Mouse (Mus musculus) spleen, embryonic (tissue): Measurements from ENCODE around the gene Mgat1.

ENCODE experiments used
- CTCF ChIA-PET: fragments of 350-600 bp; sonication (Branson Sonifier 250); formaldehyde crosslinking; loops from one replicate; lab custom pipeline; 2022; lab: Charles Lee

Gene Mgat1

DNA sequence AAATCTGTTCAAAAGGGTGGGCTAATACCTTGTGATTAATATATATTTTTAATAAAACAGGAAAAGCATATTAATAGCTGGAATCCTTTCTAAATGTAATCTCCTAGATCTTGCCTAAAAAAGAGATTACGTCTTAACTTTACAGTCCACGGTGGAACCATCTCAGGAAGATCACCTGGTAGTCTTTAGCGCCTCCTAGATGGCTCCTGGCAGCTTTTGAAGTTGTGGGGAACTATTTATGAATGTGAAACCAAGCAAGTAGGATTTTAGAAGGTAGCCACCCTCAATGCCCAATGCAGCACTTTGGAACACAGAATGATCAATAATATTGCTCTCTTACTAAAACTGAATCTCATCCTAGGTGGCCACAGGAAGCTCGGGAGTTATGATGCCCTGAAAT, 3.1 kb upstream of the Mgat1 start:
- CTCF ChIA-PET = interaction anchor here (0.6 to 1.5 kb wide), 2 partner anchors 27 to 37 kb away, joined by 3 to 5 read pairs; partner anchors contain the start of gene Zfp62

DNA sequence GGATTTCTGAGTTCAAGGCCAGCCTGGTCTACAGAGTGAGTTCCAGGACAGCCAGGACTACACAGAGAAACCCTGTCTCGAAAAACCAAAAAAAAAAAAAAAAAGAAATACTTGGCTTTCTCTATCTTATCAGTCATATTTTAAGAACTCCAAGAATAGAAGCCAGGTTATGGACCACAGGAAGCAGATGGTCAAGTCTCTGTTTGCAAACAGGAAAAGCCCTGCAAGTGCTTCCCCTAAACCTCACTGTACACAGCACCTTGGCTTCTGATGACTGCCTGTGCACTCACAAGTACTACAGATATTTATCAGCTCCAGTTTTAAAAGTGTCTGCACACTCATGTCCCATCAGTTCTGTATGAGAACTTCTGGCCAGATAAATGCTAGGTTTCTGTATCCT, 2.5 kb upstream of the Mgat1 start:
- CTCF ChIA-PET = interaction anchor here (0.7 kb wide), 1 partner anchor 39 kb away, joined by 10 read pairs; no protein-coding TSS in a partner anchor

DNA sequence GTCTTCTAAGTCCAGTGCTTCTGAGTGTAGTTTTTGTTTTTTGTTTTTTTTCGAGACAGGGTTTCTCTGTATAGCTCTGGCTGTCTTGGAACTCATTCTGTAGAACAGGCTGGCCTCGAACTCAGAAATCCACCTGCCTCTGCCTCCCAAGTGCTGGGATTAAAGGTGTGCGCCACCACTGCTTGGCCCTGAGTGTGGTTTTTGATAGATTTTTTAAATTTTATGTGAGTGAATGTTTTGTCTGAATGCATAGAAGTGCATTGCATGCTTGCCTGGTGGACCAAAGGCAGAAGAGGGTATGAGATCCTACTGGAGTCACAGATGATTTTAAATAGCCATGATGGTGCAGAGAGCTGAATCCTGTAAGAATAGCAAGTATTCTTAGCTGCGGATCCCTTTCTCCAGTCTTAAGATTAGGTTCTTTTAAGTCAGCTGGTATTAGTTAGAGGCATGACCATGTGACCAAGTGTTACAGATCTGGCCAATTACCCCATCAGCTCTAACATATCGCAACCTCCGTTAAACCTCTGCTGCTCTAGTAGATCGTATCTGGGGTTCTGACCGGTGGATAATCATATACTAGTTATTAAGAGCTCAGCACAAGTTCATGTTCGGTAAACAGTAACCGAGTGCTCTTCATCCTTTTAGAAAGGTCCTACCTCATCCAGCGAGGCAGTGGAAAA, 906 bp upstream of the Mgat1 start:
- CTCF ChIA-PET = interaction anchor here (0.6 kb wide), 1 partner anchor 969 kb away, joined by 10 read pairs; no protein-coding TSS in a partner anchor

DNA sequence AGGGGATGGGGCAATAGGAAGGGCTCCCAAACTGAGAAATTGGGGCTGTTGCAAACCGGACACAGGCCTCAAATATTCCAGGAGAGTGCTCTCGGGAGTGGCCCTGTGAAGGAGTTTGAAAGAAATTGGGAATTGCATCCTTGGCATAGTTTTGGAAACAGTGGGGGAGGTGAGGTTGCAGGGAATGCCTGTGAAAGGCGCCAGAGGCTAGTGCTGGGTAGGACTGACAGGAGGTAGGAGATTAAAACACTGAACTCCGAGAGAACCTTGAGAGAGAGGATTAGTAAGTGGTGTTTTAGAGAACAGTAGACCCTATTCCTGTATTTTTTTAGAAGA, 572 bp downstream of the Mgat1 start:
- CTCF ChIA-PET = no interaction called here

DNA sequence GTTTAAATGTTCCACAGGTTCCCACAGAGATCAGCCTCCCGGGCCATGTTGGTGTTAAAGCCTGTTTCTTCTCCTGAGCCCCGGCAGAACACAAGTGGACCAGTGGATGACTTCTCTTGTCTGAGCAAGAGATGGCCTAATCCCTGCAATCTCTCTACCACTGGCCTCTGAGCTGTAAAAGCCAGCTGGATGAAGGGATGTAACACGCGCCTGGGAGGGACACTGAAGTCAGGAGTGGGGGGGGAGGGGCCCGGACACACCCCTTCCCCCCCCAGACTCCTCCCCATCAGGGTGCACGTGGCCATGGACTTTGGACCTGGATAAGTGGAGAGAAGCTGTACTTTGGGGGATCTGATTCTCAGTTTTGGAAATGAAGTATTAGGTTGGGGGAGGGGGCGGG, 1.2 kb downstream of the Mgat1 start:
- CTCF ChIA-PET = no interaction called here

DNA sequence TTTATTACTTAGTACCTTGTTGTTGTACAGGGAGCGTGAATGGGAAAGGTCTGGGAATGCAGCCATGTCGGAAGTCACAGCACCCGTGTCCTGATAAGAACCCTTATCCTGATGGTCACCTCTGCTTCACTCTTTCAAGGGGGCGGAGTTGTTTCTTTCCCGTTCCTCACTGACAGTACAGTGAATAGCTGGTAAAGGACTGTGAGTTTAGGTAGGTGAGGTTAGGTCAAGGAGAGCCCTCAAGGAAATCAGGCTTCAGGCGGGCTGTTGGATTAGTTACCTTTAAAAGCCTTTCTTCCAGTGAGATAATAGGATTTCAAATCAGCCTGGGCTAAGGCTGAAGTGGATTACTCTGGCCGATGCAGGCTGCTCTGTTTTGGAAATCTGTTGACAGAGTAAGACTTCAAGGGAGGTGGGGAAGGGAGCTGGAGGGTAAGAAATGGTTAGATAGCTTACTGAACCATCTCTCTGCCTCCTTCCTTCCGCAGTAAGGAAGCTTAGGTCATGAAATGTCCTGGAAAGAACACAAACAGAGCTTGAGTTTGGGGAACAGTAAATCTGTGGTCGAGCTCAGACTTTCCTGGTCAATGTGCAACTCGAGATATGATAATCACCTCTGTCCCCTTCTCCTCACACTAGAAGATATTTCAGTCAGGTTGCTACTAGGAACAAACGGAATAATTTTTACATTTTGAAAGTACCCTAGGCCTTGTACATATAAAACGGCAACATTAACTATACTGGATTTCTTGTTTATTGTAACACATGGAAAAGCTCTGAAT, 1.8 kb downstream of the Mgat1 start:
- CTCF ChIA-PET = interaction anchor here (0.5 kb wide), 1 partner anchor 377 kb away, joined by 3 read pairs; no protein-coding TSS in a partner anchor

DNA sequence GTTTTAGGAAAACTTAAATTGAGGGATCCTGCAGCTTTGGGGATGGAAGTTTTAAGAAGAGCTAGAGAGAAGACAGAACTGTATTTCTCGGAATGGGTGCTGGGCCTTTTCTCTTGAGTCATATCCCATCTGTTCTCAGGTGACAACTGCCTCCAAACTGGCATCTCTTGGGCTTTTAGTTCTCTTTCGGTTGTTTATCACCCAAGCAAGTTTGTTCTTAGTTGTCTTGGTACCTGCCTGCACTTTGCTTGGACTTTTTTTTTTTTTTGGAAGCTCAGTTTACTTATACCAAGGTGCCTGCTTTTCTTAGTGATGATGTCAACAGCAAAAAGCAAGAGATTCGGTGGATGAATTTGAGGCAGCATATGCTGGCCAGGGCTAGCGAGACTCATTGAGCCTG, 2.5 kb downstream of the Mgat1 start:
- CTCF ChIA-PET = no interaction called here

DNA sequence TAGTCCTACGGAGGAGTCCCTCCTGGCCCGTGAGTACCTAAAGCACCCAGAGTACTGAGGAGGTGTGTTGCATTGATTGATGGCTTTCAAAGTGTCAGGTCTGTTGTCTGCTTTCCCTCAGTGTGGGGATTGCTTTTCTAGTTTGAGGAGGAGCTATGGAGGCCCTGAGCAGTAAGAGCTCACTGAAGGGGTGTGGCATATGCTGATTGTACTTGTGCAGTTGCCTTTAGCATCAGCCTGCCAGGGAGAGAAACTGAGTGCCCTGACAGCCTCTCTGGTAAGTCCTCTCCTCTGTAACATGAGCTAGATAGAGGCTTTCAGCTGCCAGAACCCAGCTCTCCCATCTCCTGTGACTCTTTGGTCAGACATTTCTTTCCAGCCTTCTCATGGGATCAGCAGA, 3.3 kb downstream of the Mgat1 start:
- CTCF ChIA-PET = interaction anchor here (1.1 kb wide), 1 partner anchor 41 kb away, joined by 3 read pairs; no protein-coding TSS in a partner anchor

DNA sequence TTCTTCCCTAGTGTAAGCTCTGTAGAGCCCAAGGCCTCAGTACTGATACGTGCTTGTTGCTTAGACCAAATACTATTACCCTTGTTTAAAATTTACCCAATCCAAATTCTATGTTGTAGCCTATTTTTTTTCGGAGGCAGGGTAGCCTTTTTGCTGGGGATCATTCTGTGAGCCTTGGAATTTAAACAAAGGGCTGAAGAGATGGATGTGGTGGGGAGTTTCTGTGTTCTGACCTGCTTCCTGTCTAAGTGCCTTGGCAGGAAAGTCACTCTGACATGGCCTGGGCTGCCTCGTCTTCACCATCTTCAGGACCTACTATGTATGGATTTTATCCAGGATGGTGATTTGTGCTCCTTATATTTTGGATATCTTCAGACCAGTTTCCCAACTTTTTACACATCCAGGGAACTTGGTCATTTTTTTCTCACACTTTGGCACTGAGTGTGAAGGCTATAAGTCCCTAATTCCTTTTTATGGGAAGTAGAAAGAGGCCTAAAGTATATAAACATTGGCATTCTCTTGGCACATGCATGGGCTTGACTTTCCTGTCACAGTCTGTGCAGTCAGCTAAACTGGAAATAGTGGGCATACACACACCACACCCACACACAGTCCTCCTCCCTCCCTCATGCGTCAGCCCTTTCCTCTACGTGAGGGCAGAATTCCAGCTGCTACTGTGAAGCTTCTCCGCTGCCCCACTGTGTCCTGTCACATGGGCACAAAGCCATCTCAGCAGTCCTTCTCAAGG, 4.4 kb downstream of the Mgat1 start:
- CTCF ChIA-PET = interaction anchor here (1.1 kb wide), 1 partner anchor 42 kb away, joined by 3 read pairs; no protein-coding TSS in a partner anchor

DNA sequence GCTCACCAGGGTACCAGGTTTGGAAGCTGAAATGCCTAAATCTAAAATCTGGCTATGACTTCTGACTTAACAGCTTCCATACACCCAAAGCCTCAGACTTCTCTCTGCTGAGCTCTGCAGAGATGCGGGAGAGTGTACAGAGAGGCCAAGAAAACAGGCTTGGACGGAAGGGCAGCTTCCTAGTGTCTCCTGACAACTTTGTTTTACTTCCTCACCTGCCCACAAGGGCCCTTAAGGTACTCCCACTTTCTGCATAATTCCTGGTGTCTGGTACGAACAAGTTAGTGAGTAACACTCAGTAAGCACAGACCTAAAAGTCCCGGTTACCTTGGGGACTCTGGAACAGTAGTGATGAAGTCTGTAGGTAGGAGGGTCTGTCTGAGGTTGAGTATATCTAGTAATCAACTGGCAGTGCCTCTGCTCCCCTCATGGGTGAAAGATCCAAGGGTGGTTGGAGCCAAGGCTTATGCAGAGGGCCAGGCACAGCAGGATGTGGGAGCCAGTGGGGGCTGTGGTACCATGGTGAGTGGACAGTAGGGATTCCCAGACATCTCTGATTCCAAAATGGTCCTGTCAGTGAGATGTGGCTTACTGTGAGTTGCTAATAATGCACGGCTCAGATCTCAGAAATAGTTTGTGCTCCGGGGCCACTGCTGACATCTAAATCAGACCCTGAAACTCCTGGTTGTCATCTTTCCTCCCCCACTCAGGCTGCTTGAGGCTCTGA, 5.1 kb downstream of the Mgat1 start:
- CTCF ChIA-PET = no interaction called here

DNA sequence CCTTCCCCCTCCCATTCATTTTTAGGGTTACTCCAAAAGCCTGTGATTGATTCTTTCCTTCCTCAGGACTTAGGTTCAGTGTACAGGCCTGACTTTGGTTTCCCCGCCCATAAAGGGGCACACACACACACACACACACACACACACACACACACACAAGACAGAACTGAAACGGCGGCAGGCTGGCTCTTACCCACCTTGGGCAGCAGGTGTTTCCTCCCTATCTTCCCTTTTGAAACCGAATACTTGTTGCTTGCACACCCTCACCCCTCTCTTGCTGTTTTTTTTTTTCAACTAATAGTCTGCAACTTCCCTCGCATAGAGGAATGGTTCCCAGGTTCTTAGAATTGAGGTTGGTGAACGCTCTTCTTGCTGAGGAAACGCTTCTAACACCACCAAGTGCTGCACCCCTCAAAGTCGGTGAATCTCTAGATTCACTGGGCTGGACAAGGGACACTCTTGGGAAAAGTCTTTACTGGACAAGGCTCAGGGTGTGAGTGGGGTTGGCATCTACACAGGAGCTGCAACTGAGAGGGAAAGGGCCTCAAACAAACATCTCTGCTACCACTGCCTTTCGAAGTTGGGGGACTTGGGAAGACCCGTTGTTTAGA, 5.9 kb downstream of the Mgat1 start:
- CTCF ChIA-PET = no interaction called here

DNA sequence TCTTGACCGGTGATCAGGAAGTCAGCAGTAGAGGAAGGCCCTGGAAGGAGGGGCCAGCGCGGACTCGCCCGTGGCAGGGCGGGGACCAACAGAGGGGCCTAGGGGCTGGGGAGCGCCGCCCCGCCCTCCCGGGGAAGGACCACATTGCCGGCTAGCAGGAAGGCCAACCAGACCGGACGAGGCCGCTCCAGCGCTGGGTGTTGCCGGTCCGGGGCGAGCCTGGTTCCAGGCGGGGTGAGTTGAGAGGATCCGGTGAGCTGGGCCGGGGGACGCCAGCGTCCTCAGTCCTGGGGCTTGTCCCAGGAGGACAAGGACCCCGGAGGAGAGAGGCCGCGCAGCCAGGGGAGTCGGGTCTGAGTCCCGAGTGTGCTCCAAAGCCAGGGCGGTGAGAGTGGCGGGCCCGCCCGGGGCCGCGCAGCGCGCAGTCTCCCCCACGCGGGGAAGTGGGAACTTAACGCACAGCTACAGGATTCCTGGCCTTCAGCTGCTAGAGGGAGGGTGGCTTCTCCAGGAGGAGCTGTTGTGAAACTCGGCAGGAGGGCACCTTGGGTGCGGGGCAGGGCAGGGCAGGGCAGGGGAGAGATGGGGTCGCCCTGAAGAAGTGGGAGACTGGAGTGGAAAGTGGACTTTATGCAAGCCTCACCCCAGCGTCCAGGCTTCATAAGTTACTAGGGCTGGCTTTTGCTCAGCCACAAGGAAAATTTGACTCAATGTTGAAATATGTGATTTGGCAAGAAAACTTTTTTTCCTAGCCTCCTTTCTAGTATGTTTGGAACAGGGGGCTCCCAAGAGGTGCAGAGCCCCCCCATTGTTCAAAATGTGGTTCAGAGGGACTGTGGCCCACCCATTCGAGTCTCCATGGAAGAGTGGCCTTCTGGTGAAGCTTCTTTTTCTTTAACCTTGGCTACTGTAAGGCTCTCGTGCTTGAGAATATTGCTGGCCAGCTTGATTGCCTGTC, 6.7 kb downstream of the Mgat1 start:
- CTCF ChIA-PET = interaction anchor here (1.1 kb wide), 1 partner anchor 59 kb away, joined by 3 read pairs; no protein-coding TSS in a partner anchor

DNA sequence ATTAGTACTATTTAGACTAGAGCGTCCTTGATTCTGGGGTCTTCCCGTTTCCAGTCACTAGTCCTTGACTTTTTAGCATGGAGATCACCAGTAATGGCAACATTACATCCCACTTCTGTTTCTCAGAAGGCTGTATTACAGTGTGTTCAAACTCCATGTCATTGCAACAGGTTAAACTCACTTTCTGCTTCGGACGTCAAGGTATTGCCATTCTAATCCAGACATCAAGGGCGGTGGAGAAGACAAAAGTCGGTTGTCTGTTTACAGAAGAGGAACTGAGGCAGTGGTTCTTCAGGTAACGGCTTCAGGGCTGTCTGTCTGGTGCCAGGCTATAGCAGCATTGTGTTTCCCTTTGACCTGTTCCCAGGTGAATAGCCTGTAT, 7.4 kb downstream of the Mgat1 start:
- CTCF ChIA-PET = interaction anchor here (1.1 kb wide), 1 partner anchor 60 kb away, joined by 3 read pairs; no protein-coding TSS in a partner anchor

DNA sequence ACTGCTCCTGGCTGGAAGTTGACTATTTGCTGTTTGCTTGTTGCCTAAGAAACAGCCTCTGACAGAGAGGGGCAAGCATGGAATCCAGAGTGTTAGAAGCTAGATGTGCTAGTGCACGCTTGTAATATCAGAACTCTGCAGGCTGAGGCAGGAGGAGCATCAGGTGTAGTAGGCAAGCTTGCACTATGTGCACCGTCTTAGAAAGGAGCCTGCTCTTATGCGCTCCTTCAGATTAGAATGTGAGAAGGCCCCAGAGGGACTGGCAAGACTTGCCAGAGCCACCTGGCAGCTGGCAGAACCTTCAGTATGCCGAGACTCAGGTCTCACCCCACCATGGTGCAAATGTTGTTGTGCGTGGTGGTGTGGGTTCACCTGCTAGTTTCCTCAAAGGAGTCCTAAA, 8.1 kb downstream of the Mgat1 start:
- CTCF ChIA-PET = no interaction called here

DNA sequence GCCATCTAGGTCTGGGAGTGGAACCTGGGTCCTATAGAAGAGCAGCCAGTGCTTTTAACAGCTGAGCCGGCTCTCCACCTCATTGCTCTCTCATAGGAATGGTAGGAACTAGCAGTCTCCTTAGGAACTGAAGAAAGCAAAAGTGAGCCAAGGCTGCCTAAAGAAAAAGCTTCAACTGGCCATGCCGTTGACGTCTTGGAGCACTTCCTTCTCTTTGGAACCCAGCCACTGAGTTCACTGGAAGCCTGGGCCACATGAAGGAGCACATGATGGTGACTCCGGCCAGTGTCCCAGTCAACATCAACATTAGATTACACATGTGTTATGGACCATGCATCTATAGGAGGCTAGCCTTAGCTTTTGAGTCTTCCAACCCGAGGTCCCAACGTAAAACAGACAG, 9.0 kb downstream of the Mgat1 start:
- CTCF ChIA-PET = interaction anchor here (0.6 to 0.8 kb wide), 2 partner anchors 50 to 66 kb away, joined by 3 read pairs; partner anchors contain the start of gene Btnl9

DNA sequence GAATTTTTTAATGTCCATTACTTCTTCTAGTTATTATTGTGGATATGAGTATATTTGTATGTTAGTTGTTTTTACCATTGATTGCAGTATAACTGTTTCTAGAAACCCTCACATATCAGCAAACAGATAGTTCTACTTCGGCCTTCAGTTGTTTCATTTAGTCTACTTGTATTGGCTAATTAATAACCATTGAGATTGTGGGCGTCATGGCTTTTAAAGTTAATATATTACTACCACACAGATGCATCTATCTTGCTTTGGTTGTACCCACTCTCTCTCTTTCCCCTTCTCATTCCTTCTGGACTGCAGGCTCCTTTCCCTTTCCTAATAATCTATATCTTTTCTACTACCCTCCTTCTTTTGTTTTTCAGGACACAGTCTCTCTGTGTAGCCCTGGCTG, 15.3 kb downstream of the Mgat1 start:
- CTCF ChIA-PET = no interaction called here

DNA sequence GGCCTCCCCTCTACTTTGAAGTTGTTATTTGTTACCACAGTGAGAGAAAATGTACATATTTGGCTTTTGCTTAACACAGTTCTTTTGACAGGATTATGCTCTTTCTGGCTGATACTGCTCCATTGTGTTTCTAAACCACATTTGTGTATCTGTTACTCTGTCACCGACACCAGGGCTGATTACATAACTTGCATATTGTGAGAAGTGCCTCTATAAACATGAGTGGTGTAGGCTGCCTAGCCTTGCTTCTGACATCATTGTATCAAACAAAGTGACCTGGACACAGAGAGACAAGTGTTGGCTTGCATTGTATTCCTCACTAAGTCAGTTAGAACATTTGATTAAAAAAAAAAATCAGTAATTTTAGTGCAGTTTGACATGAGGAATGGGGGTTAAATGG, 15.8 kb downstream of the Mgat1 start:
- CTCF ChIA-PET = no interaction called here

DNA sequence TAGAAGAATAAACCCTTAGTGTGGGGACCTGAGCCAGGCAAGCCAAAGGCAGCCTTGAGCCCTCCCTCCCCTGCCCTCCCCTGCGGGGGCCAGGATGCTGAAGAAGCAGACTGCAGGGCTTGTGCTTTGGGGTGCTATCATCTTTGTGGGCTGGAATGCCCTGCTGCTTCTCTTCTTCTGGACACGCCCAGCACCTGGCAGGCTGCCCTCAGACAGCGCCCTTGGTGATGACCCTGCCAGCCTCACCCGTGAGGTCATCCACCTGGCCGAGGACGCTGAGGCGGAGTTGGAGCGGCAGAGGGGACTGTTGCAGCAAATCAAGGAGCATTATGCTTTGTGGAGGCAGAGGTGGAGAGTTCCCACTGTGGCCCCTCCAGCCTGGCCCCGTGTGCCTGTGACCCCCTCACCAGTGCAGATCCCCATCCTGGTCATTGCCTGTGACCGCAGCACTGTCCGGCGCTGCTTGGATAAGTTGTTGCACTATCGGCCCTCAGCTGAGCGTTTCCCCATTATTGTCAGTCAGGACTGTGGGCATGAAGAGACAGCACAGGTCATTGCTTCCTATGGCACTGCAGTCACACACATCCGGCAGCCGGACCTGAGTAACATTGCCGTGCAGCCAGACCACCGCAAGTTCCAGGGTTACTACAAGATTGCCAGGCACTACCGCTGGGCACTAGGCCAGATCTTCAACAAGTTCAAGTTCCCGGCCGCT, 16.8 kb downstream of the Mgat1 start:
- CTCF ChIA-PET = no interaction called here

DNA sequence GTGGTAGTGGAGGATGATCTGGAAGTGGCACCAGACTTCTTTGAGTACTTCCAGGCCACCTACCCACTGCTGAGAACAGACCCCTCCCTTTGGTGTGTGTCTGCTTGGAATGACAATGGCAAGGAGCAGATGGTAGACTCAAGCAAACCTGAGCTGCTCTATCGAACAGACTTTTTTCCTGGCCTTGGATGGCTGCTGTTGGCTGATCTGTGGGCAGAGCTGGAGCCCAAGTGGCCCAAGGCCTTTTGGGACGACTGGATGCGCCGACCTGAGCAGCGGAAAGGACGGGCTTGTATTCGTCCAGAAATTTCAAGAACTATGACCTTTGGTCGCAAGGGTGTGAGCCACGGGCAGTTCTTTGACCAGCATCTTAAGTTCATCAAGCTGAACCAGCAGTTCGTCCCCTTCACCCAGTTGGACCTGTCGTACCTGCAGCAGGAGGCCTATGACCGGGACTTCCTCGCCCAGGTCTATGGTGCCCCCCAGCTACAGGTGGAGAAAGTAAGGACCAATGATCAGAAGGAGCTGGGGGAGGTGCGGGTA, 17.4 kb downstream of the Mgat1 start:
- CTCF ChIA-PET = no interaction called here
